Comparison of ENCODE assay signal across 8 mouse cellular contexts in genomic region chr1:75387469-75387928, GRCm38 (mm10). TPM values are rescaled to one million over a fixed set of nuclear protein-coding genes. Genes with fewer than 3 reads are reported as not detected.
DNase-seq lines count a peak whose midpoint lies in the region; ATAC-seq lines count a peak whose summit lies in the region.

No protein-coding gene starts in this region.

- peaks cover 64% of the 10 kb centered on the region for H3K27me3 ChIP-seq in lung, embryonic 15.5 days
- H3K27me3 ChIP-seq in forebrain, embryonic 13.5 days = peaks cover 81% of the 10 kb centered on the region
- peaks cover 26% of the 10 kb centered on the region for H3K27me3 ChIP-seq in intestine, embryonic 15.5 days (replicated peaks)
- H3K27me3 ChIP-seq in stomach, embryonic 15.5 days (replicated peaks) = peaks cover 38% of the 10 kb centered on the region

- no peak overlapping the region for H3K4me3 ChIP-seq in lung, embryonic 15.5 days
- peak overlapping the region; percentile 34; the same call in 1 of the 2 replicates for H3K4me3 ChIP-seq in forebrain, embryonic 13.5 days
- H3K4me3 ChIP-seq in intestine, embryonic 15.5 days (replicated peaks) = peak overlapping the region; percentile 26; the same call in 1 of the 2 replicates
- no peak overlapping the region for H3K4me3 ChIP-seq in stomach, embryonic 15.5 days (replicated peaks)

- ATAC-seq in lung, embryonic 15.5 days (ENCODE audit: borderline replicate concordance, extremely low read depth, low FRiP score, low TSS enrichment) = peak; percentile 10; the same call in 1 of the 2 replicates
- no peak for ATAC-seq in forebrain, embryonic 13.5 days
- peak; percentile 5; the same call in 1 of the 2 replicates for ATAC-seq in intestine, embryonic 15.5 days
- ATAC-seq in stomach, embryonic 15.5 days (ENCODE audit: insufficient read depth, low FRiP score, low read depth) = no peak

- no peak for DNase-seq in lung, postnatal 36 days
- no peak for DNase-seq in lung, adult 18-20 months
- DNase-seq in lung, postnatal 4 days = no peak
- DNase-seq in left cerebral cortex, adult 18-20 months (ENCODE audit: low spot score in 2 of 2) = no peak

- H3K9me3 ChIP-seq in lung, embryonic 15.5 days = no peaks in the 10 kb centered on the region
- H3K9me3 ChIP-seq in forebrain, embryonic 13.5 days (replicated peaks) = no peaks in the 10 kb centered on the region
- no peaks in the 10 kb centered on the region for H3K9me3 ChIP-seq in intestine, embryonic 15.5 days
- H3K9me3 ChIP-seq in stomach, embryonic 15.5 days = no peaks in the 10 kb centered on the region

- peaks cover 36% of the 10 kb centered on the region for H3K4me1 ChIP-seq in lung, embryonic 15.5 days
- peaks cover 40% of the 10 kb centered on the region for H3K4me1 ChIP-seq in forebrain, embryonic 13.5 days
- H3K4me1 ChIP-seq in intestine, embryonic 15.5 days (replicated peaks) = peaks cover 42% of the 10 kb centered on the region
- H3K4me1 ChIP-seq in stomach, embryonic 15.5 days = peaks cover 26% of the 10 kb centered on the region; the same call in 1 of the 2 replicates

- no peak overlapping the region for H3K4me2 ChIP-seq in lung, embryonic 15.5 days
- H3K4me2 ChIP-seq in forebrain, embryonic 13.5 days = peak overlapping the region; percentile 58
- H3K4me2 ChIP-seq in intestine, embryonic 15.5 days (replicated peaks) = peak overlapping the region; percentile 57
- H3K4me2 ChIP-seq in stomach, embryonic 15.5 days = peak overlapping the region; percentile 46

- no peak overlapping the region for H3K27ac ChIP-seq in lung, embryonic 15.5 days
- H3K27ac ChIP-seq in forebrain, embryonic 13.5 days = no peak overlapping the region
- no peak overlapping the region for H3K27ac ChIP-seq in intestine, embryonic 15.5 days
- no peak overlapping the region for H3K27ac ChIP-seq in stomach, embryonic 15.5 days

- H3K36me3 ChIP-seq in lung, embryonic 15.5 days = 0 out of 2 replicates have a peak, but pooled peaks cover 2% of the 10 kb centered on the region
- H3K36me3 ChIP-seq in forebrain, embryonic 13.5 days (ENCODE audit: poor library complexity, severe bottlenecking) = no peaks in the 10 kb centered on the region
- 0 out of 2 replicates have a peak, but pooled peaks cover 5% of the 10 kb centered on the region for H3K36me3 ChIP-seq in intestine, embryonic 15.5 days
- H3K36me3 ChIP-seq in stomach, embryonic 15.5 days = 0 out of 2 replicates have a peak, but pooled peaks cover 3% of the 10 kb centered on the region

- 0 out of 2 replicates have a peak overlapping the region, but pooled peaks have one; percentile 6 for H3K9ac ChIP-seq in lung, embryonic 15.5 days
- H3K9ac ChIP-seq in forebrain, embryonic 13.5 days = peak overlapping the region; percentile 50; the same call in 1 of the 2 replicates
- H3K9ac ChIP-seq in intestine, embryonic 15.5 days = no peak overlapping the region
- H3K9ac ChIP-seq in stomach, embryonic 15.5 days = no peak overlapping the region

- 30% methylated on average over 7 of the region's 7 CpGs for WGBS in lung, embryonic 15.5 days
- WGBS in forebrain, embryonic 13.5 days = 14% methylated on average over 7 of the region's 7 CpGs
- WGBS in intestine, embryonic 15.5 days = 38% methylated on average over 7 of the region's 7 CpGs
- WGBS in stomach, embryonic 15.5 days = 40% methylated on average over 7 of the region's 7 CpGs

RNA-seq across cellular contexts. Expression of gene Speg, which starts 12.4 kb away (rescaled TPM):
- polyA plus RNA-seq in lung, embryonic 15.5 days (2015; fragmentation: Nextera tagmentation; extraction: Ambion mirVana) = 41.6 and 42.8 TPM in 2 replicates
- 7.6 and 9.0 TPM in 2 replicates for polyA plus RNA-seq in forebrain, embryonic 13.5 days (2015; fragmentation: Nextera tagmentation; extraction: Ambion mirVana)
- 35.6 and 39.3 TPM in 2 replicates for polyA plus RNA-seq in intestine, embryonic 15.5 days (2015; fragmentation: Nextera tagmentation; extraction: Ambion mirVana)
- polyA plus RNA-seq in stomach, embryonic 15.5 days (2015; fragmentation: Nextera tagmentation; extraction: Ambion mirVana) = 45.2 and 49.1 TPM in 2 replicates
- 100 to 1,000 TPM; 181 to 191 TPM for total RNA-seq in left cerebral cortex, adult 18-20 months (2021)

RNA-seq across cellular contexts. Expression of gene Des, which starts 27.4 kb away (rescaled TPM):
- polyA plus RNA-seq in lung, embryonic 15.5 days (2015; fragmentation: Nextera tagmentation; extraction: Ambion mirVana) = 57.1 and 59.5 TPM in 2 replicates
- polyA plus RNA-seq in forebrain, embryonic 13.5 days (2015; fragmentation: Nextera tagmentation; extraction: Ambion mirVana) = 0.81 and 1.1 TPM in 2 replicates
- 105 and 111 TPM in 2 replicates for polyA plus RNA-seq in intestine, embryonic 15.5 days (2015; fragmentation: Nextera tagmentation; extraction: Ambion mirVana)
- 92.1 and 93.2 TPM in 2 replicates for polyA plus RNA-seq in stomach, embryonic 15.5 days (2015; fragmentation: Nextera tagmentation; extraction: Ambion mirVana)
- under 1 TPM; 0.88 to 0.91 TPM for total RNA-seq in left cerebral cortex, adult 18-20 months (2021)

RNA-seq across cellular contexts. Expression of gene Gmppa, which starts 48.2 kb away (rescaled TPM):
- polyA plus RNA-seq in lung, embryonic 15.5 days (2015; fragmentation: Nextera tagmentation; extraction: Ambion mirVana) = 80.3 and 88.5 TPM in 2 replicates
- 53.7 and 62.7 TPM in 2 replicates for polyA plus RNA-seq in forebrain, embryonic 13.5 days (2015; fragmentation: Nextera tagmentation; extraction: Ambion mirVana)
- polyA plus RNA-seq in intestine, embryonic 15.5 days (2015; fragmentation: Nextera tagmentation; extraction: Ambion mirVana) = 98.9 and 103 TPM in 2 replicates
- 103 TPM in 2 replicates for polyA plus RNA-seq in stomach, embryonic 15.5 days (2015; fragmentation: Nextera tagmentation; extraction: Ambion mirVana)
- 10 to 100 TPM; 67.1 to 70.4 TPM for total RNA-seq in left cerebral cortex, adult 18-20 months (2021)

Comparison
In these comparisons a context has a peak if more than half of its experiments do, and no peak if none do; other contexts are left out.
1. ATAC-seq: peak in lung, embryonic 15.5 days (single experiment) and intestine, embryonic 15.5 days (single experiment); none in forebrain, embryonic 13.5 days (single experiment) and stomach, embryonic 15.5 days (single experiment).
2. H3K4me3 ChIP-seq: peak in forebrain, embryonic 13.5 days (single experiment) and intestine, embryonic 15.5 days (single experiment); none in lung, embryonic 15.5 days (single experiment) and stomach, embryonic 15.5 days (single experiment).
3. H3K9ac ChIP-seq: peak in lung, embryonic 15.5 days (single experiment) and forebrain, embryonic 13.5 days (single experiment); none in intestine, embryonic 15.5 days (single experiment) and stomach, embryonic 15.5 days (single experiment).
4. RNA of gene Des, which starts 27.4 kb away (polyA plus RNA-seq): 105 to 111 TPM in intestine, embryonic 15.5 days, 92.1 to 93.2 TPM in stomach, embryonic 15.5 days and 57.1 to 59.5 TPM in lung, embryonic 15.5 days; 0.81 to 1.1 TPM in forebrain, embryonic 13.5 days; every median in the first group is over 10 times any median in the second.